Mouse (Mus musculus): Measurements from ENCODE around the gene Ppp1r9a.

GRCm38 (mm10) chr6:5005491-5006275 lies 103.0 kb downstream of the Ppp1r9a start:
- no peak for TF ChIP-seq CTCF (IDR thresholded peaks at IDR 0.05; ENCODE audit: borderline replicate concordance, extremely low read depth, insufficient read depth, insufficient read length)
- no peak for TF ChIP-seq POLR2A (IDR thresholded peaks at IDR 0.05; ENCODE audit: borderline replicate concordance, extremely low read depth, insufficient read depth, insufficient read length, poor library complexity, severe bottlenecking)
